Mouse (Mus musculus): ENCODE results near the gene Glud1. TPM values are rescaled to one million over a fixed set of nuclear protein-coding genes. Genes with fewer than 3 reads are reported as not detected.
"Not testable (repeated sequence)": the region's sequence is repeated elsewhere in the genome, so short reads cannot be mapped to it uniquely, and the experiment has no call there.

The Glud1 gene
- total and polyA plus RNA-seq, 2 experiments from 2014 or later = 143 to 243 TPM

DNA sequence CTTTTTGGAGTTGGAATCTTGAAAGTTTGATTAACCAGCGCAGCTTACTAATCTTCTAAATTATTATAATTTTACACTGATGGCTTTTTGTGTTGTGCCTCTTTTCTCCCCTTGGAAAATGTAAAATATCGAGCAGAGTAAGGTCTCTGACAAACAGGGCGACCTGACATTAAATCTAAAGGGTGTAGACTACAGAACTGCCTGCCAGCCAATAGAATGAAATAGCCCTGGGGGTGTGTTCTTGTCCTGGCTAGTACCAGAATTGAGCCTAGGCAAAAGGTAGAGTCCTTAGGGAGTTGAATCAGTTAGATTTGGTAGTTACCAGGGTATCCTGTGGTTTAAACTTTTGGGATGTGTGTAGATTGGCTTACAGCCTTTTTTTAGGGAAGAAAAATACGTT is 1.2 kb downstream of the Glud1 start:
- H3K27ac ChIP-seq = peak overlapping the region; percentile 93
- under 1% methylated on average over 4 of the region's 4 CpGs for WGBS
- ATAC-seq = no peak

DNA sequence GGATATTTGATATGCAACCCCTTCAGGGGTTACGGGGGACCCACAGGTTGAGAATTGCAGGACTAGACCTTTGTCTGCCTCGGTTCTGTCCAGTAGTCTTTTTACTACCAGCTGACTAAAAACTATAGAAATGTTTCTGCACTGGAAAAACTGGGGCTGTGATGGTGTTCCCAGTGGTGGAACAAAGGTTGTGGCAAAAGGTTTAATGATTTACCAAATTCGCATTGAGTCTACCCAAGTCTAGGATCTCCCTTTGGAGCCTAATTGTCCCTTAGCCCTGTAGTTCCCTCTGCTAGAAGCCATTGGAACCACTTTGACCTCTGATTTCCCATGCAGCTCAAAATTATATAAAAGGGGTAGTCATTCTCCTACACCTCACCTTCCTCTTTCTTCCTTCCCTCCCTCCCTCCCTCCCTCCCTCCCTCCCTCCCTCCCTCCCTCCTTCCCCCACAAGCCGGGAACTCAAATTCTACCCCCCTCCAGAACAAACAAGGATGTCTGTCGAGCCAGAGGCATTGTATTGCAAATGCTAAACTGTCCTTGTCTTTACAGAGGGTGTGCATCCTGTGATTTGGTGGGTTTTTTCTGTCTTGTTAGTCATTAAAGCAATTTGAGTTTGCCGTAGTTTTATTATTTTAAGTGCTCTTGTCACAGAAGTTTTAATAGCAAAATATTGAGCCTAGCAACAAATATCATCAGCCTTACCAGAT is 2.0 kb downstream of the Glud1 start:
- Histone ChIP-seq H3K27ac (0 out of 2 replicates have a peak overlapping the region, but pooled peaks have one; percentile 93), H3K4me3 (ENCODE audit: low read length) (peak overlapping the region; percentile 82), H3K27me3 (ENCODE audit: insufficient read depth, low read length) (no peaks in the 10 kb centered on the region), H3K9ac (replicated peaks; ENCODE audit: low read length) (peak overlapping the region; percentile 97), H3K9me3 (ENCODE audit: low read length) (no peaks in the 10 kb centered on the region), H3K36me3 (ENCODE audit: insufficient read depth, low read length) (no peaks in the 10 kb centered on the region), H3K4me1 (ENCODE audit: insufficient read depth, low read length) (no peaks in the 10 kb centered on the region), H3K4me2 (ENCODE audit: low read depth, low read length) (peak overlapping the region; percentile 72)
- ATAC-seq (no peak), DNase-seq (ENCODE audit: low spot score) (peak; percentile 11)
- no peak for TF ChIP-seq CTCF (IDR thresholded peaks at IDR 0.05; ENCODE audit: low read depth)
- WGBS = 14% methylated on average over 5 of the region's 6 CpGs

More for the DNA sequence above, 1.2 kb downstream of the Glud1 start:
- H3K4me1 ChIP-seq (ENCODE audit: insufficient read depth, low read length) = no peaks in the 10 kb centered on the region
- H3K4me3 ChIP-seq (ENCODE audit: low read length) = peak overlapping the region; percentile 82
- no peaks in the 10 kb centered on the region for H3K9me3 ChIP-seq (ENCODE audit: low read length)
- no peaks in the 10 kb centered on the region for H3K36me3 ChIP-seq (ENCODE audit: insufficient read depth, low read length)
- H3K4me2 ChIP-seq (ENCODE audit: low read depth, low read length) = peak overlapping the region; percentile 72
- DNase-seq (ENCODE audit: low spot score) = peak; percentile 57
- H3K27me3 ChIP-seq (ENCODE audit: insufficient read depth, low read length) = no peaks in the 10 kb centered on the region
- peak overlapping the region; percentile 97 for H3K9ac ChIP-seq (replicated peaks; ENCODE audit: low read length)
- no peak for TF ChIP-seq CTCF (IDR thresholded peaks at IDR 0.05; ENCODE audit: low read depth)

DNA sequence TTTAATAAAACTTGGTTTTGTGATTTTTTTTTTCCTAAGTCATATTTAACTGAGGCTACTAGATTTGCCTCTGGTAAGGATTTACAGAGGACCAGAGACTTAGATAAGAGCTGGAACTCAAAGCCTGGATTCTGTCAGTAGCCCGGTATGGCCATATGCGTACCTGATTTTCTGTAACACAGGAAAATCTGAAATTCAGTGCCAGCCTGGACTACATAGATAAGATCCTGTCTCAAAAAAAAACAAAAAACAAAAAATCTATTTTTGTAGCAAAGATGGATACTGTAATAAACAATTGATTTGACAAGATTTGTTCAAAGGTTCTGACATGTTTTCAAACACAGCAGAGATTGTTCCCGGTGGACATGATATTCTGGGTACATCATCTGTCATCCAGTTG is 3.1 kb downstream of the Glud1 start:
- H3K36me3 ChIP-seq (ENCODE audit: insufficient read depth, low read length) = no peaks in the 10 kb centered on the region
- 76% methylated on average over 3 of the region's 3 CpGs for WGBS
- peak overlapping the region; percentile 72 for H3K4me2 ChIP-seq (ENCODE audit: low read depth, low read length)
- no peaks in the 10 kb centered on the region for H3K27me3 ChIP-seq (ENCODE audit: insufficient read depth, low read length)
- no peak for DNase-seq (ENCODE audit: low spot score)
- no peak for ATAC-seq
- no peaks in the 10 kb centered on the region for H3K4me1 ChIP-seq (ENCODE audit: insufficient read depth, low read length)
- no peak overlapping the region for H3K27ac ChIP-seq
- peak overlapping the region; percentile 82 for H3K4me3 ChIP-seq (ENCODE audit: low read length)
- H3K9ac ChIP-seq (replicated peaks; ENCODE audit: low read length) = no peak overlapping the region
- no peaks in the 10 kb centered on the region for H3K9me3 ChIP-seq (ENCODE audit: low read length)
- TF ChIP-seq CTCF (IDR thresholded peaks at IDR 0.05; ENCODE audit: low read depth) = no peak

DNA sequence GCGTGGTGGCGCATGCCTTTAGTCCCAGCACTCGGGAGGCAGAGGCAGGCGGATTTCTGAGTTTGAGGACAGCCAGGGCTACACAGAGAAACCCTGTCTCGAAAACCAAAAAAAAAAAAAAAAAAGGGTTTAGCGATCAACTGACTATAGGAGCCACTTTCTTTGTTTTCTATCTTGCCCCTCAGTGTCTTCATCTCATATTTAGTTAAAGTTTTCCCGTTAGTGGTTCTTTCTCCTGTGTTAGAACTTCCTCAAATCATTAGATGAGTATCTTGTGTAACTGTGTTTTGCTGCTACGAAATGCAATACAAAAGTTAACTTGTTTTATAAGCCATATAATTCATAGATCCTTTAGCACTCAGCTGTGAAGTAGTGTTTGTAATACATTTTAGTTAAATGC is 3.9 kb downstream of the Glud1 start:
- not testable (repeated sequence) for DNase-seq (ENCODE audit: low spot score); ATAC-seq; H3K27me3 ChIP-seq (ENCODE audit: insufficient read depth, low read length); H3K9ac ChIP-seq (replicated peaks; ENCODE audit: low read length); H3K27ac ChIP-seq; H3K4me1 ChIP-seq (ENCODE audit: insufficient read depth, low read length); H3K36me3 ChIP-seq (ENCODE audit: insufficient read depth, low read length); H3K9me3 ChIP-seq (ENCODE audit: low read length)
- H3K4me3 ChIP-seq (ENCODE audit: low read length) = peak overlapping the region; percentile 82; the same call in 1 of the 2 replicates
- H3K4me2 ChIP-seq (ENCODE audit: low read depth, low read length) = peak overlapping the region; percentile 72
- WGBS = 85% methylated on average over 8 of the region's 8 CpGs

DNA sequence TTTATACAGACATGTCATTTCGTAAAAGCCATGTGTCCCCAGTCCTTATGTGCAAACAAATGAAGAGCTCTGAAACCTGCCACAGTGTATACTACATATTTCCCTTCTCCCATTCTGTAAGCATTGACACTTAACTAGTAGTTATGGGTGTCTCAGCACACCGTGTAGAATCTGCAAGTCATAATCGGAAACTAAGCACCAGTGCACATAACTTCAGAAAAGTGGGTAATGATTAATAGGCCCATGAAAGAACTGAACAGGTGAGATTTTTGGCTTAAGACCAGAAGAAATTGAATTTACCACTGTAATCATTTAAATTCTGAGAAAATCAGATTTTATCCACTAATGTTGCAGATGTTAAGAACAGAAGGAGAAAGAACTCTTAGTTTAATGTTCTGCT is 4.3 kb downstream of the Glud1 start:
- H3K4me2 ChIP-seq (ENCODE audit: low read depth, low read length) = peak overlapping the region; percentile 72
- H3K9me3 ChIP-seq (ENCODE audit: low read length) = no peaks in the 10 kb centered on the region
- H3K27me3 ChIP-seq (ENCODE audit: insufficient read depth, low read length) = no peaks in the 10 kb centered on the region
- 0 out of 2 replicates have a peak overlapping the region, but pooled peaks have one; percentile 3 for H3K9ac ChIP-seq (replicated peaks; ENCODE audit: low read length)
- 0 out of 2 replicates have a peak overlapping the region, but pooled peaks have one; percentile 82 for H3K4me3 ChIP-seq (ENCODE audit: low read length)
- ATAC-seq (no peak), DNase-seq (ENCODE audit: low spot score) (no peak)
- H3K27ac ChIP-seq = no peak overlapping the region
- 0 out of 2 replicates have a peak, but pooled peaks cover 4% of the 10 kb centered on the region for H3K36me3 ChIP-seq (ENCODE audit: insufficient read depth, low read length)
- no peak for TF ChIP-seq CTCF (IDR thresholded peaks at IDR 0.05; ENCODE audit: low read depth)
- 78% methylated on average over 3 of the region's 3 CpGs for WGBS
- H3K4me1 ChIP-seq (ENCODE audit: insufficient read depth, low read length) = no peaks in the 10 kb centered on the region

DNA sequence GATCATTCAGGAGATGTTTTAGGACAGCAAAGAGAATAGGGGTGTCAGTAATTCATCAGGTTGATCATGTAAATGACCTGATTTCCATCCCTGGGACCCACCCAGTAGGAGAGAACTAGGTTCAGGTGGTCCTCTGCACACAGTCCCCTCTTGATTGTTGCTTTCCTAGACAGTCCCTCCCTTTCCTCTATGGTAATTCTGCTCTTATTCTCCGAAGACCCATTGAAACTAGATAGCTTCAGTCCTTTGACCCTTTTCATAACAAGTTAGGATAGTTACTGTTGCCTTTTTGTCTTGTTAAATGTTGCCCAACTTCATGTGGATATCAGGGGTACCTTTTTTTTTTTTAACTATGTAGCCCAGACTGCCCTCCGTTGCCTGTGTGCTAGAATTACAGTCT is 5.8 kb downstream of the Glud1 start:
- Histone ChIP-seq H3K4me3 (ENCODE audit: low read length) (no peak overlapping the region), H3K9me3 (ENCODE audit: low read length) (no peaks in the 10 kb centered on the region), H3K4me2 (ENCODE audit: low read depth, low read length) (no peak overlapping the region), H3K27ac (no peak overlapping the region), H3K27me3 (ENCODE audit: insufficient read depth, low read length) (no peaks in the 10 kb centered on the region), H3K9ac (replicated peaks; ENCODE audit: low read length) (no peak overlapping the region), H3K4me1 (ENCODE audit: insufficient read depth, low read length) (no peaks in the 10 kb centered on the region), H3K36me3 (ENCODE audit: insufficient read depth, low read length) (0 out of 2 replicates have a peak, but pooled peaks cover 4% of the 10 kb centered on the region)
- DNase-seq (ENCODE audit: low spot score) (no peak), ATAC-seq (no peak)
- WGBS = 96% methylated on average over 2 of the region's 2 CpGs
- TF ChIP-seq CTCF (IDR thresholded peaks at IDR 0.05; ENCODE audit: low read depth) = no peak

DNA sequence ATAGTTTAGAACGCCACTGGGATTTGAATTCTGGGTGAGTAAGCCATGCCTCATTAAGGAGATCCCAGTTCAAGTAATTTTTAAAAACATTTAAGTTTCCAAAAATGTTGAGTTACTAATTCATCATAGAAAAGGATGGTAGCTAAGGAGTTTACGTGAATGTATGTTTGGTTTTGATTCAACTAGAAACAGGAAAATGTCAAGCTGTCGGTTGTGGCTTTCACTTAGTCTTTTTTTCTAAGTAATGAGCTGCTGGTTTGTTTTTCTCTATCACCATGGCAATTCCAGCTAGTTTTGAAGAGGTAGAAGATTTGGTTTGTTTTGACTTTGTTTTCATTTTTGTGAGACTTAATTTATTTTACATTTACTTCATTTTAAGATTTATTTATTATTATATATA is 6.9 kb downstream of the Glud1 start:
- WGBS = 73% methylated on average over 3 of the region's 3 CpGs
- Histone ChIP-seq H3K27me3 (ENCODE audit: insufficient read depth, low read length) (no peaks in the 10 kb centered on the region), H3K4me3 (ENCODE audit: low read length) (no peak overlapping the region), H3K9me3 (ENCODE audit: low read length) (no peaks in the 10 kb centered on the region), H3K9ac (replicated peaks; ENCODE audit: low read length) (no peak overlapping the region), H3K36me3 (ENCODE audit: insufficient read depth, low read length) (0 out of 2 replicates have a peak, but pooled peaks cover 4% of the 10 kb centered on the region), H3K4me1 (ENCODE audit: insufficient read depth, low read length) (no peaks in the 10 kb centered on the region), H3K4me2 (ENCODE audit: low read depth, low read length) (no peak overlapping the region), H3K27ac (no peak overlapping the region)
- DNase-seq (ENCODE audit: low spot score) = no peak
- ATAC-seq = no peak
- TF ChIP-seq CTCF (IDR thresholded peaks at IDR 0.05; ENCODE audit: low read depth) = no peak

All from hindbrain, postnatal 0 days (tissue).